Mouse (Mus musculus): Measurements from ENCODE around the gene M6pr. TPM values are rescaled to one million over a fixed set of nuclear protein-coding genes. Genes with fewer than 3 reads are reported as not detected.
"Not testable (repeated sequence)": the region's sequence is repeated elsewhere in the genome, so short reads cannot be mapped to it uniquely, and the experiment has no call there.

The M6pr gene
- polyA plus RNA-seq, 1 experiment: 94.8 TPM

DNA sequence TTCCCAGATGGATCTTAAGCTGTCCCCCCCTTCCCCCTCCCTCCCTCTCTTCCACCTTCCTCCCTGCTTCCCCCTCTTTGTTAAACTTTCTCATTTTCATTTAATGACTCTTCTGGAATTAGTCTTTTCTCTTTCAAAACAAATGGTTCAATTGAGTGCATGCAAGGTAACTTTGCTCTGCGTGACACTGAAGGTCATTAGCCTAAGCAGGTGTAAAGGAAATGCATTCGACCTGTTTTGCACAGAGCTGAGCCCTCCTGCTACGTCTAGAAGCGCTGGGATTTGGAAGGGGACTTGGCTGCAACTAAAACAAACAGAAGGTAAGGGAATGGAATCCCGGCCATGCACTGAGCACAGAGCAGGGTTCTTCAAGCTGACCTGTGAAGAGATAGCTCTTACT is 33.6 kb downstream of the M6pr start:
- no peak for DNase-seq (ENCODE audit: low read depth)

GRCm38 (mm10) chr6:122343719-122344118 is 35.2 kb downstream of the M6pr start:
- no peak for DNase-seq (ENCODE audit: low read depth)

DNA sequence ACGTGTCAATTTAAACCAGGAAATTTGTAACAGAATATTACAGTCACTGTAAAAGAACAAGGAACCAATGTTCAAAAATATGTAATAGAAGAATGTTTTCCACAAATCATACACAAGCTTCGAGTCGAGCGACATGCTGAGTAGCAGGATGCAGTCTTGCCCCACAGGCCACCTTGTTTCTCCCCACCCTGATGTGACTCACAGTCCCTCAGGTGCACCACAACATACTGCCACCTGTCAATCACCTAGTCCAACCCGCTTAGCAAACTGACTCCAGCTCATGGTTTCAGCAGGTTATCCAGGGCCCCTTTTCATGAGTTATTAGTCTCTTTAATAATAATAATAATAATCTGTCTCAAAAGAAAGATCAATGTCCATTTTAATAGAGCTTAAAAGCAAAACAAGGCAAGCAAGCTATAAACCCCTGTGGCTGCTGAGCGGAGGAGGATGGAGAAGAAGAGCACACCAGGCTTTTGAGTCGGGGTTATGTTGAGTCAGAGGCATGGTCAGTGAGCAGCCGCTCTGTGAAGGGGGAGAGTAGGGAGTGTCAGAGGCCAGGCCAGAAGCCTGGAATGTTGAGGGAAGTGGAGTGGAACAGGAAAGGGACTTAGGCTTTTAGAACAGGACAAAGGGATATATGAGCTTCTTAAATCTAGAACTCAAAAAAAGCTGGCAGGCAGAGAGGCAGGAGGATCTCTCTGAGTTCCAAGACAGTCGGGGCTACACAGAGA is 36.0 kb downstream of the M6pr start:
- DNase-seq (ENCODE audit: low read depth): no peak

- DNase-seq (ENCODE audit: low read depth): no peak
Measured at GRCm38 (mm10) chr6:122345731-122346130, 37.2 kb downstream of the M6pr start.

GRCm38 (mm10) chr6:122346399-122346798 is 37.9 kb downstream of the M6pr start:
- DNase-seq (ENCODE audit: low read depth): no peak

- not testable (repeated sequence) for DNase-seq (ENCODE audit: low read depth)
Measured at GRCm38 (mm10) chr6:122347326-122347725, 38.8 kb downstream of the M6pr start.

DNA sequence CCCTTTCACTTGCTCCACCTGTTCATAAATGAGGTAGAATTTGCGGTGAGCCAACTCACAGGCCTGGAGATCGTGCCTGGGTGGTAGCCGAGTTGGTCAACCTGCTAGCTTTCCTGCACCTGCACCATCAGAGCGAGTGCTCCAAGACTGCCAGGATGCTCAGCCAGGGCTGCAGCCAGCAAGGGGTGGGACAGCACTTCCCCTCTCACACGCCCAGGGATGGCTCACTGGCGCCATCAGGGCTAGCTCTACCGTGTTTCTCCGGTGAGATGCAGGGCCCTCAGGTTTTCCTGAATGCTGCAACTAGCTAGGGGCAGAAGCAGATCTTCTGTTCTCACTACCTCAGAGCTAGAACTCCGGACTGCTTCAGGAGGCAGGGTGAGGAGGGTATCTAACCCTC is 47.4 kb downstream of the M6pr start:
- DNase-seq (ENCODE audit: low read depth): no peak

- no peak for DNase-seq (ENCODE audit: low read depth)
Measured at GRCm38 (mm10) chr6:122357089-122357488, 48.6 kb downstream of the M6pr start.

GRCm38 (mm10) chr6:122365706-122366105 is 57.2 kb downstream of the M6pr start:
- no peak for DNase-seq (ENCODE audit: low read depth)

GRCm38 (mm10) chr6:122366287-122366686 is 57.8 kb downstream of the M6pr start:
- DNase-seq (ENCODE audit: low read depth): no peak

- DNase-seq (ENCODE audit: low read depth): no peak
Measured at GRCm38 (mm10) chr6:122366976-122367375, 58.5 kb downstream of the M6pr start.

Other genes starting within 250 kb of the M6pr start
- 0.33 and 0.45 TPM in 2 replicates for gene Klrg1, start 25.8 kb upstream of the M6pr start, polyA plus RNA-seq (2012; rRNA removed)
- 25.1 and 42.5 TPM in 2 replicates for gene Phc1, start 31.8 kb downstream of the M6pr start, polyA plus RNA-seq (2012; rRNA removed)
- gene Rimklb, start 190.0 kb downstream of the M6pr start, polyA plus RNA-seq (2012; rRNA removed): 2.2 and 2.9 TPM in 2 replicates
- 74.4 and 198 TPM in 2 replicates for gene Mfap5, start 197.1 kb downstream of the M6pr start, polyA plus RNA-seq (2012; rRNA removed)
- gene Aicda, start 245.1 kb downstream of the M6pr start, polyA plus RNA-seq (2012; rRNA removed): not detected in 2 replicates